Mouse (Mus musculus): ENCODE data around the gene Hpn. TPM values are rescaled to one million over a fixed set of nuclear protein-coding genes. Genes with fewer than 3 reads are reported as not detected.

Gene Hpn
- polyA plus RNA-seq, 1 experiment from 2014 or later = 0.67 TPM

- no peaks in the 10 kb centered on the region for H3K36me3 ChIP-seq (ENCODE audit: control insufficient read depth, insufficient read depth, low read length)
- no peak overlapping the region for H3K4me3 ChIP-seq (ENCODE audit: low read depth, low read length)
- WGBS = 91% methylated on average over 5 of the region's 5 CpGs
- no peak overlapping the region for H3K9ac ChIP-seq (replicated peaks; ENCODE audit: low read depth, low read length)
- H3K4me1 ChIP-seq (ENCODE audit: control insufficient read depth, insufficient read depth, low read length) = no peaks in the 10 kb centered on the region
- H3K4me2 ChIP-seq (ENCODE audit: low read depth, low read length) = no peak overlapping the region
- no peak for ATAC-seq (ENCODE audit: low read depth)
- no peaks in the 10 kb centered on the region for H3K9me3 ChIP-seq (ENCODE audit: control insufficient read depth, low read length)
- no peaks in the 10 kb centered on the region; the same call in 1 of the 2 replicates for H3K27me3 ChIP-seq (ENCODE audit: control insufficient read depth, insufficient read depth, low read length)
- no peak overlapping the region for H3K27ac ChIP-seq (ENCODE audit: low read depth, low read length)
Observed at GRCm38 (mm10) chr7:31119556-31119955, 4.5 kb upstream of the Hpn start.

GRCm38 (mm10) chr7:31118486-31118885 is 3.4 kb upstream of the Hpn start:
- Histone ChIP-seq H3K4me3 (ENCODE audit: low read depth, low read length) (no peak overlapping the region), H3K9ac (replicated peaks; ENCODE audit: low read depth, low read length) (no peak overlapping the region), H3K36me3 (ENCODE audit: control insufficient read depth, insufficient read depth, low read length) (no peaks in the 10 kb centered on the region), H3K27ac (ENCODE audit: low read depth, low read length) (no peak overlapping the region), H3K27me3 (ENCODE audit: control insufficient read depth, insufficient read depth, low read length) (no peaks in the 10 kb centered on the region), H3K4me2 (ENCODE audit: low read depth, low read length) (no peak overlapping the region), H3K4me1 (ENCODE audit: control insufficient read depth, insufficient read depth, low read length) (no peaks in the 10 kb centered on the region), H3K9me3 (ENCODE audit: control insufficient read depth, low read length) (no peaks in the 10 kb centered on the region)
- WGBS = 71% methylated on average over 7 of the region's 7 CpGs
- no peak for ATAC-seq (ENCODE audit: low read depth)

- H3K9ac ChIP-seq (replicated peaks; ENCODE audit: low read depth, low read length) = no peak overlapping the region
- WGBS = 78% methylated on average over 11 of the region's 11 CpGs
- H3K4me1 ChIP-seq (ENCODE audit: control insufficient read depth, insufficient read depth, low read length) = no peaks in the 10 kb centered on the region
- no peak overlapping the region for H3K4me3 ChIP-seq (ENCODE audit: low read depth, low read length)
- H3K36me3 ChIP-seq (ENCODE audit: control insufficient read depth, insufficient read depth, low read length) = no peaks in the 10 kb centered on the region
- H3K4me2 ChIP-seq (ENCODE audit: low read depth, low read length) = no peak overlapping the region
- no peak overlapping the region for H3K27ac ChIP-seq (ENCODE audit: low read depth, low read length)
- no peaks in the 10 kb centered on the region for H3K9me3 ChIP-seq (ENCODE audit: control insufficient read depth, low read length)
- H3K27me3 ChIP-seq (ENCODE audit: control insufficient read depth, insufficient read depth, low read length) = no peaks in the 10 kb centered on the region
- ATAC-seq (ENCODE audit: low read depth) = no peak
Observed at GRCm38 (mm10) chr7:31117465-31117864, 2.4 kb upstream of the Hpn start.

- no peaks in the 10 kb centered on the region for H3K9me3 ChIP-seq (ENCODE audit: control insufficient read depth, low read length)
- no peaks in the 10 kb centered on the region for H3K36me3 ChIP-seq (ENCODE audit: control insufficient read depth, insufficient read depth, low read length)
- H3K4me2 ChIP-seq (ENCODE audit: low read depth, low read length) = no peak overlapping the region
- ATAC-seq (ENCODE audit: low read depth) = peak; percentile 15; the same call in 1 of the 2 replicates
- no peak overlapping the region for H3K27ac ChIP-seq (ENCODE audit: low read depth, low read length)
- WGBS = 37% methylated on average over 15 of the region's 16 CpGs
- H3K27me3 ChIP-seq (ENCODE audit: control insufficient read depth, insufficient read depth, low read length) = no peaks in the 10 kb centered on the region
- H3K9ac ChIP-seq (replicated peaks; ENCODE audit: low read depth, low read length) = no peak overlapping the region
- H3K4me1 ChIP-seq (ENCODE audit: control insufficient read depth, insufficient read depth, low read length) = no peaks in the 10 kb centered on the region
- no peak overlapping the region for H3K4me3 ChIP-seq (ENCODE audit: low read depth, low read length)
Observed at GRCm38 (mm10) chr7:31116721-31117145, 1.6 kb upstream of the Hpn start.

GRCm38 (mm10) chr7:31115587-31116043 is 525 bp upstream of the Hpn start:
- ATAC-seq (ENCODE audit: low read depth) = no peak
- Histone ChIP-seq H3K36me3 (ENCODE audit: control insufficient read depth, insufficient read depth, low read length) (no peaks in the 10 kb centered on the region), H3K4me2 (ENCODE audit: low read depth, low read length) (no peak overlapping the region), H3K27me3 (ENCODE audit: control insufficient read depth, insufficient read depth, low read length) (no peaks in the 10 kb centered on the region), H3K4me3 (ENCODE audit: low read depth, low read length) (no peak overlapping the region), H3K9ac (replicated peaks; ENCODE audit: low read depth, low read length) (no peak overlapping the region), H3K4me1 (ENCODE audit: control insufficient read depth, insufficient read depth, low read length) (no peaks in the 10 kb centered on the region), H3K27ac (ENCODE audit: low read depth, low read length) (no peak overlapping the region), H3K9me3 (ENCODE audit: control insufficient read depth, low read length) (no peaks in the 10 kb centered on the region)
- WGBS = 34% methylated on average over 17 of the region's 17 CpGs

- Histone ChIP-seq H3K4me3 (ENCODE audit: low read depth, low read length) (no peak overlapping the region), H3K9ac (replicated peaks; ENCODE audit: low read depth, low read length) (no peak overlapping the region), H3K4me1 (ENCODE audit: control insufficient read depth, insufficient read depth, low read length) (no peaks in the 10 kb centered on the region), H3K27me3 (ENCODE audit: control insufficient read depth, insufficient read depth, low read length) (no peaks in the 10 kb centered on the region), H3K4me2 (ENCODE audit: low read depth, low read length) (no peak overlapping the region), H3K36me3 (ENCODE audit: control insufficient read depth, insufficient read depth, low read length) (no peaks in the 10 kb centered on the region), H3K27ac (ENCODE audit: low read depth, low read length) (no peak overlapping the region), H3K9me3 (ENCODE audit: control insufficient read depth, low read length) (no peaks in the 10 kb centered on the region)
- no peak for ATAC-seq (ENCODE audit: low read depth)
- 55% methylated on average over 10 of the region's 10 CpGs for WGBS
Observed at GRCm38 (mm10) chr7:31114646-31115045, 444 bp downstream of the Hpn start.

- H3K4me2 ChIP-seq (ENCODE audit: low read depth, low read length) = no peak overlapping the region
- H3K36me3 ChIP-seq (ENCODE audit: control insufficient read depth, insufficient read depth, low read length) = no peaks in the 10 kb centered on the region
- no peak overlapping the region for H3K4me3 ChIP-seq (ENCODE audit: low read depth, low read length)
- H3K9me3 ChIP-seq (ENCODE audit: control insufficient read depth, low read length) = no peaks in the 10 kb centered on the region
- H3K27me3 ChIP-seq (ENCODE audit: control insufficient read depth, insufficient read depth, low read length) = no peaks in the 10 kb centered on the region
- WGBS = 82% methylated on average over 6 of the region's 6 CpGs
- H3K4me1 ChIP-seq (ENCODE audit: control insufficient read depth, insufficient read depth, low read length) = no peaks in the 10 kb centered on the region
- no peak for ATAC-seq (ENCODE audit: low read depth)
- no peak overlapping the region for H3K27ac ChIP-seq (ENCODE audit: low read depth, low read length)
- H3K9ac ChIP-seq (replicated peaks; ENCODE audit: low read depth, low read length) = no peak overlapping the region
Observed at GRCm38 (mm10) chr7:31113800-31114199, 1.3 kb downstream of the Hpn start.

- H3K9ac ChIP-seq (replicated peaks; ENCODE audit: low read depth, low read length) = no peak overlapping the region
- H3K36me3 ChIP-seq (ENCODE audit: control insufficient read depth, insufficient read depth, low read length) = no peaks in the 10 kb centered on the region
- H3K4me3 ChIP-seq (ENCODE audit: low read depth, low read length) = no peak overlapping the region
- no peaks in the 10 kb centered on the region for H3K4me1 ChIP-seq (ENCODE audit: control insufficient read depth, insufficient read depth, low read length)
- no peak for ATAC-seq (ENCODE audit: low read depth)
- no peaks in the 10 kb centered on the region for H3K9me3 ChIP-seq (ENCODE audit: control insufficient read depth, low read length)
- H3K27me3 ChIP-seq (ENCODE audit: control insufficient read depth, insufficient read depth, low read length) = no peaks in the 10 kb centered on the region
- 57% methylated on average over 4 of the region's 4 CpGs for WGBS
- no peak overlapping the region for H3K4me2 ChIP-seq (ENCODE audit: low read depth, low read length)
- H3K27ac ChIP-seq (ENCODE audit: low read depth, low read length) = no peak overlapping the region
Observed at GRCm38 (mm10) chr7:31112036-31112435, 3.1 kb downstream of the Hpn start.

GRCm38 (mm10) chr7:31110861-31111385 is 4.2 kb downstream of the Hpn start:
- Histone ChIP-seq H3K9ac (replicated peaks; ENCODE audit: low read depth, low read length) (no peak overlapping the region), H3K36me3 (ENCODE audit: control insufficient read depth, insufficient read depth, low read length) (no peaks in the 10 kb centered on the region), H3K4me2 (ENCODE audit: low read depth, low read length) (no peak overlapping the region), H3K9me3 (ENCODE audit: control insufficient read depth, low read length) (no peaks in the 10 kb centered on the region), H3K4me3 (ENCODE audit: low read depth, low read length) (no peak overlapping the region), H3K27ac (ENCODE audit: low read depth, low read length) (no peak overlapping the region), H3K4me1 (ENCODE audit: control insufficient read depth, insufficient read depth, low read length) (no peaks in the 10 kb centered on the region), H3K27me3 (ENCODE audit: control insufficient read depth, insufficient read depth, low read length) (no peaks in the 10 kb centered on the region)
- ATAC-seq (ENCODE audit: low read depth) = no peak
- 89% methylated on average over 15 of the region's 15 CpGs for WGBS

Measured in neural tube, embryonic 14.5 days (tissue).